Mouse (Mus musculus) cortical plate, adult 2 months (tissue): Measurements from ENCODE around the gene Cd7.

Experiments
- CTCF ChIP-seq: fragments of 200-500 bp; IDR thresholded peaks from 2 replicates; pipeline ENCODE4 v1.5.1; 2011; ENCODE audit warnings: mild to moderate bottlenecking, control low read depth, low read length; ENCODE audit not compliant: insufficient read depth; ENCODE audit errors: extremely low read depth
- POLR2A ChIP-seq: fragments of 200-500 bp; IDR thresholded peaks from 2 replicates; pipeline ENCODE4 v1.6.1; 2011; ENCODE audit warnings: mild to moderate bottlenecking, low read length, control low read depth; ENCODE audit not compliant: insufficient read depth; ENCODE audit errors: extremely low read depth

DNA sequence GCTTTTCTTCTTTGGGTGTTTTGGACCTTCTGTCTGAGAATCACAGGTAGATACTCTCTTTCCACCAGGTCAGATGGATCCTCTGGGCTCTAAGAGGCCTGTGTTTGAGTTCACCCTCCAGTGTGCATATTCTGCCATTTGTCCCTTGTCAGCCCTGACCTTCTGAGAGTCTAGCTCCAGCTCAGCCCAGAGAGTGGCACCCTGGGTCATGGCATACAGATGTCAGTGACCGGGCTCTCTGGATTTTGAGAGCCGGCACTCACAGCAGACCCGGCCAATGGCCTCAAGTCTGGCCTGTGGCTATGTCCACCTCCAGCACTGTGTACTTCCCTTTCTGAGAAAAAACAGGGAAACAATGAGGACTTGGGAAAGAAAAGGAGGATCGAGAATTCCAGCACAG, 20.3 kb upstream of the Cd7 start:
- no peak for TF ChIP-seq CTCF
- TF ChIP-seq POLR2A: no peak
